Mouse (Mus musculus): ENCODE measurements around the gene Foxo6.

The Foxo6 gene

GRCm38 (mm10) chr4:120284187-120284586 lies 3.0 kb downstream of the Foxo6 start:
- DNase-seq (ENCODE audit: low spot score in 2 of 2) = no peak

GRCm38 (mm10) chr4:120283141-120283540 lies 4.0 kb downstream of the Foxo6 start:
- peak in 1 of 2 experiments; percentile 25 for DNase-seq (ENCODE audit: low spot score in 2 of 2)

GRCm38 (mm10) chr4:120282568-120283091 lies 4.5 kb downstream of the Foxo6 start:
- DNase-seq (ENCODE audit: low spot score in 2 of 2) = no peak

GRCm38 (mm10) chr4:120281011-120281410 lies 6.1 kb downstream of the Foxo6 start:
- DNase-seq (ENCODE audit: low spot score in 2 of 2) = no peak

GRCm38 (mm10) chr4:120280432-120280831 lies 6.7 kb downstream of the Foxo6 start:
- DNase-seq (ENCODE audit: low spot score in 2 of 2) = no peak

- DNase-seq (ENCODE audit: low spot score in 2 of 2) = no peak
These were observed 9.8 kb downstream of the Foxo6 start for GRCm38 (mm10) chr4:120277255-120277928.

GRCm38 (mm10) chr4:120275487-120275886 lies 11.7 kb downstream of the Foxo6 start:
- no peak for DNase-seq (ENCODE audit: low spot score in 2 of 2)

- no peak for DNase-seq (ENCODE audit: low spot score in 2 of 2)
These were observed 13.6 kb downstream of the Foxo6 start for GRCm38 (mm10) chr4:120273594-120273993.

GRCm38 (mm10) chr4:120271886-120272580 lies 15.1 kb downstream of the Foxo6 start:
- no peak for DNase-seq (ENCODE audit: low spot score in 2 of 2)

- DNase-seq (ENCODE audit: low spot score in 2 of 2) = no peak
These were observed 15.9 kb downstream of the Foxo6 start for GRCm38 (mm10) chr4:120271208-120271607.

GRCm38 (mm10) chr4:120270937-120271199 lies 16.3 kb downstream of the Foxo6 start:
- no peak for DNase-seq (ENCODE audit: low spot score in 2 of 2)

GRCm38 (mm10) chr4:120270148-120270936 lies 16.8 kb downstream of the Foxo6 start:
- DNase-seq (ENCODE audit: low spot score in 2 of 2) = no peak

GRCm38 (mm10) chr4:120269426-120269825 lies 17.7 kb downstream of the Foxo6 start:
- no peak for DNase-seq (ENCODE audit: low spot score in 2 of 2)

- no peak for DNase-seq (ENCODE audit: low spot score in 2 of 2)
These were observed 18.7 kb downstream of the Foxo6 start for GRCm38 (mm10) chr4:120268214-120269061.

GRCm38 (mm10) chr4:120267683-120268082 lies 19.5 kb downstream of the Foxo6 start:
- no peak for DNase-seq (ENCODE audit: low spot score in 2 of 2)

- no peak for DNase-seq (ENCODE audit: low spot score in 2 of 2)
These were observed 20.0 kb downstream of the Foxo6 start for GRCm38 (mm10) chr4:120267136-120267535.

GRCm38 (mm10) chr4:120264105-120264504 lies 23.0 kb downstream of the Foxo6 start:
- no peak for DNase-seq (ENCODE audit: low spot score in 2 of 2)

GRCm38 (mm10) chr4:120262726-120263125 lies 24.4 kb downstream of the Foxo6 start:
- DNase-seq (ENCODE audit: low spot score in 2 of 2) = no peak

GRCm38 (mm10) chr4:120262206-120262605 lies 24.9 kb downstream of the Foxo6 start:
- no peak for DNase-seq (ENCODE audit: low spot score in 2 of 2)

- DNase-seq (ENCODE audit: low spot score in 2 of 2) = no peak
These were observed 27.6 kb downstream of the Foxo6 start for GRCm38 (mm10) chr4:120259356-120260181.

- no peak for DNase-seq (ENCODE audit: low spot score in 2 of 2)
These were observed 38.3 kb downstream of the Foxo6 start for GRCm38 (mm10) chr4:120248800-120249261.

All from spleen, postnatal 4 days (tissue).